Mouse (Mus musculus) embryo, embryonic 9.5 days (tissue): Measurements from ENCODE around the gene Tex264.
A peak's percentile ranks its signal among the peaks of the same experiment; 100 is the strongest.

ENCODE experiments used
- DNase-seq: peaks from one replicate; pipeline ENCODE4 v3.0.0-alpha.2; 2017; ENCODE audit errors: extremely low spot score

Tex264 gene

DNA sequence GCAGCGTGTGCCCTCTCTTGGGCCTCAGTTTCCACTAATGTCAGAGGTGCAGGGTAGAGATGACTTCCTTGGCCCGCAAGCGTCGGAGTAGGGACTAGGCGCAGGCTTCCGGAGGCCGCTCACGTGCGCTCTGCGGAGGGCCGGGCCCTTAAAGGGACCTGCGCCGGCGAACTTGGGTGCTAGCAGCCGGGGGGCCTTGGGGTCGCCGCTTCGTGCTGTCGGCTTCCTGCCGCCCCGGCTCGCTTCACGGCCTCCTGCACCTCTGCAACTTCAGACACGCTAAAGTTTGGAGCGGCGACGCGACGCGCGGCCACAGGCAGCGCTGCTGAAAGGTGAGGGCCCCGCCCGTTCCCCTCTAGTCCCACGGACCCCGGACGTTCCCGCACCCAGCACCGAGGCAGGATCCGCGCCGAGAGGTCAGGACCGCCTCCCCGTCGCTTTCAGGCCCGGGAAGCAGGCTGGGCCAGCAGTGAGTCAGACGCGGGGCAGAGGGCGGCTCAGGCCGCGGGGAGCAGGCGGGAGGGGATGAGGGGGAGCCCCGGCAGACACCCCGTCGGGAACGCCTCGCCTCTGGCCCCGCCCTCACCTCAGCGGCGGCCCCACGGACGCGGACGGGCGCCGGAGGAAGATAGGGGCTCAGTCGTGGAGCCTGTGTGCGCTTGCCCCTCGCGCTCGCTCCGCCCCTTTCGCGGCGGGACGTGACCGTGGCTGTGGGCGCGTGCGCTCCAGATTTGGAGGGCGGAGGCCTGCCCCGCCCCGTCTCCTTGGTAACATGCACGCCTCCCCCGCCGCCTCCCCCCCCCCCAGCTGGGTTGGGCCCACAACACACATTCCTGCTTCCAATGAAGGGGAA, at the start of gene Tex264:
TSS of gene Tex264 (minus strand) at position 679 of the 853 bp plus-strand sequence.
- DNase-seq: peak; percentile 83

- DNase-seq: no peak
Measured at GRCm38 (mm10) chr9:106733690-106734089, 48.0 kb upstream of the Tex264 start.

GRCm38 (mm10) chr9:106729416-106729815, 43.7 kb upstream of the Tex264 start:
- DNase-seq: no peak

DNA sequence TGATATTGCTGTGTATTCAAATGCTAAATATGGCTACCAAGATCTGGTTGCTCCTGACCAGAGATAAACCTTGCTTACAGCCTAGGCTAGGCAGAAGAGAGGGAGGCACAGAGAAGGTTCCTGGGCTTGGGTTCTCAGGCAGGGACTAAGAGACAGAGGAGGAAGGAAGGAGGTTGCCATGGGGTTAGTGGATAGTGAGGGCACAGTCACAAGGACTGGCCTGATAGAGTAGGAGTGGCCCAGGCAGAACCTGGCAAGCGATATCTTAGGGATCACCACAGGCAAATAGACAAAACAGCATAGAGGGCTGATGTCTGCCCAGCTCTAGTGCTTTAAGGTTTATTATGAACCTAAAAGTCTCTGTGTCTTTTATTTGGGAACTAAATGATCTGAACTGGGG, 41.2 kb upstream of the Tex264 start:
- DNase-seq: no peak

GRCm38 (mm10) chr9:106725435-106725834, 39.7 kb upstream of the Tex264 start:
- DNase-seq: no peak

GRCm38 (mm10) chr9:106724864-106725263, 39.1 kb upstream of the Tex264 start:
- no peak for DNase-seq

- DNase-seq: no peak
Measured at GRCm38 (mm10) chr9:106716729-106717128, 31.0 kb upstream of the Tex264 start.

DNA sequence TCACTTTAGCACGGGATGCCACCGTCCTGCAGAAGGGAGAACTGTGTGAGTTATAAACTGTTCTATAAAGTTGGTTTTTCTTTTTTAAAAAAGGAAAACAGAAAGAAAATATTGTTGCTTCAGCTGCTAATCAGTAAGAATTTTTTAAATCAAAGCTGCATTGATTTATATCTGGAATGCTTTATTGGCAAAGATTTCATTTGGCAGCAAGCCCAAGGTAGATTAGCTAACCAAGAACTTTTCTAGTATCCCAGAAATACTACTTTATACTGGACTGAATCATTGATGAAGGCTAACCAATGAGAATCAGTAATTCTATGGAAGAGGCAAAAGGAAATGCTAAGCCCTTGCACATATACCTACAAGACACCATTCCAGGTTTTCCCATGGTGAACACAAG, 30.5 kb upstream of the Tex264 start:
- no peak for DNase-seq

- no peak for DNase-seq
Measured at GRCm38 (mm10) chr9:106712470-106712869, 26.7 kb upstream of the Tex264 start.

DNA sequence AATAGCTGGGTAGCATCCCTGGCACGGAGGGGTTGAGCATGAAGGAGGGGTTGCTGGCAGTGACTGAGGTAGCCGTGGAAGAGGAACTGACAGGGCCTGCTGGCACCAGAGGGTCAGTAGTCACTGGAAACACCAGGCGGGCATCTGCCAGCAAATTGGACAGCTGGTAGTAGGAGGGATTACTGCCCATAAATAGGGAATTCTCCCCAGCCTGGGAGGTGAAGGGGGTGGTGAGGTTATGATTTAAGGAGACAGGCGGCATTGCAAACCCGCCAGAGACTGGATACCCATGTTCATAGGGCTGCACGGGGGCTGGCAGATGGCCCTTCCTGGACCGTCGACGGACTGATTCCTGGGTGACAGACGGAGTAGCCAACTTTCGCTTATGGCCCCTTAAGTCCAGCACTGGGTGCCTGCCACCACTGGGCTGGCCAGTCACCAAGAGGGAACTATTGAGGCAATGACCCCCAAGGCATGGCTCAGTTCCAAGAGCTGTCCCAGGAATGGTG, 7.3 kb upstream of the Tex264 start:
- no peak for DNase-seq

DNA sequence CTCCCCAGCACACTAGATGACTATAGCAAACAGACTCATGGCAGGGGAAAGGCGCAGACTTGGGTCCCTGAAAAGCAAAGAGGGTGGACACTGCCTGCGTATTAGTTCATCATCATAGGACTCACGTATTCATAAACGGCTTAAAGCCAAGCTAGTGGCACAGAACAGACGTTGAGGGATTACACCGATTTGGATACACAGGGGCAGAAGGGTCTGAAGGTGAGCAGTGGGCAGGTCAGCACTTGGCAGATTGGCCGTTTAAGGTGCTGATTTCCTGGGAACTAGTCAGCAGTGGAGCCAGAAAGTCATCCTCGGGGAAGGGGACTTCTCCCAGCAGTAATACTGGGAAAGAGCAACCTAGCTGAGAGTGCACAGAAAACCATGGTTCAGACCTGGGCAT, 3.1 kb upstream of the Tex264 start:
- no peak for DNase-seq

DNA sequence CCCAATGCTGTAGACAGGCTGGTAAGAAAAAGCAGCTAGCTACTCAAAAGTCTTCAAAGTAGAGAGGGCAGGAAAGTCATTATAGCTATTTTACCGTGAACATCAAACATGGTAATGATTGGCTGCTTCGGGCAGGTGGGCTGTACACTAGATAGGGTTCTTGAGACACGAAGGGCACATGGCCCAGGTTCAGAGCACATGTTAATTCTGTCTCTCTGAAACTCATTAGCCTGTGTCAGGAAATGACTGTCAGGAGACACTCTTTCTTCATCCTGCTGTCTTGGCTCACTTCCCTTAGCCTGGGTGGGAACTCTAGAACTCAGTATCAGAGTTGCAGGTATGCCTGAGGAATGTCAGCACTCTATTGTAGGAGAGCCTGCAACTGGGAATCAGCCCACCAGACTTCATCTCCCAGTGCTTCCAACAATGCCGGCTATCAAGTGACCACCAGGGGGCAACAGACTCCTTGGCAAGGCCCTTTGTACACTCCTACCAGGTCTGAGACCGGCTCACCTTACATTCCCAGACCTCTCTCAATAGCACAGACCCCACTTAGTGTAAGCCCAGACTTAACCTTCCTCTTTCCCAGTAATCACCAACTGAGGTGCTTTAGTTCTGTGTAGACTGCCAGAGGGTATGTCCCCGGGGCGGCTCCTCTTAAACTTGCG, 1.4 kb upstream of the Tex264 start:
- peak; percentile 77 for DNase-seq

DNA sequence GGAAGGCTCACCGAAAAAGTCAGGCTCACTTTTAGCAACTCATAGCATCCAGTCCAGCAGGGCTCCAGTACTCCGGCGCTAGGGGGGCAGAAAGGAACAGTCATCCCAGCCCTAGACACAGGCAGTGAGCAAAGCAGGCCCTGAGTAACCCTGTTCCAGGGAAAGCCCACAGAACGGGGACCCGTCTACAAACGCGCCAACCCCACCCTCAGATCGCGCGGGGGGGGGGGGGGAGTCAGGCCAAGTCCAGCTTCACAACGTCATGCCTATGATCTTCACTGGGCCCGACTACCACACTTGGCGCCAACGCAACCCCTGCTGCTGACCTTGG, 844 bp downstream of the Tex264 start:
- DNase-seq: no peak

GRCm38 (mm10) chr9:106684093-106684872, 1.4 kb downstream of the Tex264 start:
- no peak for DNase-seq

DNA sequence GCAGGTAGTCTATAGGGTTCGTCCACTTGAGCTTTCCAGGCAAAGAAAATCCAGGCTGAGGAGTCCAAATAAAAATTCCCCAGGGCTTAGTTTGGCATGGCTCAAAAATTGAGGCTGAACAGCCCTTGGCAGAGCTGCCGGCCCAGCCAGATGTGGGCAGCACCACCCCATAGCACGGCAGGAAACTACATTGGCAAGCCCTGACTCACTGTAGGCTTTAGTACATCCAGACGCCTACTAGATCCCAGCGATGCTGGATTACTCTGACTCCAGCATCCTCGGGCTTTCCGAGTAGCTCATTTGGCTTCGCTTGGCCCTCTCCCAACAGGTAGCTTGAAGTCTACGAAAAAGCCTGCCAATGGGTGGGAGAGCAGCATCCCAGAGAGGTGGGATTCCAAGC, 4.7 kb downstream of the Tex264 start:
- DNase-seq: no peak

GRCm38 (mm10) chr9:106678242-106678641, 7.5 kb downstream of the Tex264 start:
- no peak for DNase-seq

DNA sequence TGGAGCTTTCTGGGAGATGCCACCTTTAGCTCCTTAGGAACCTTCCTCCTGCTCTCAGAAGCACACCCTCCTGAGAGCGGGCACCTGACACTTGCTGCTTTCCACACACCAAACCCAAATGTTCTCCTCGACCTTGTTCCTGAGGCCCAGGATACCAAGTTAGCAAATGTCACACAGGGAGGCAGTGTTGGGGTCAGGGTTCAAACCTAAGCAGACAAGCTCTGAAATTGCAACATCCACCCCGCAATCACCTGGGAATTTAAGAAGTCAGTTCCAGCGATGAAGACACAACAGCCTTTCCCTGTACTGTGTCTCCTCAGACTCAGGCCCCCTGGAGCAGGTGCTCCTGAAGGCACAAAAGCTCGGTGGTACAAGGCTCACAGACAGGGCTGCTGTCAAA, 8.0 kb downstream of the Tex264 start:
- no peak for DNase-seq

GRCm38 (mm10) chr9:106676571-106676970, 9.2 kb downstream of the Tex264 start:
- DNase-seq: no peak

DNA sequence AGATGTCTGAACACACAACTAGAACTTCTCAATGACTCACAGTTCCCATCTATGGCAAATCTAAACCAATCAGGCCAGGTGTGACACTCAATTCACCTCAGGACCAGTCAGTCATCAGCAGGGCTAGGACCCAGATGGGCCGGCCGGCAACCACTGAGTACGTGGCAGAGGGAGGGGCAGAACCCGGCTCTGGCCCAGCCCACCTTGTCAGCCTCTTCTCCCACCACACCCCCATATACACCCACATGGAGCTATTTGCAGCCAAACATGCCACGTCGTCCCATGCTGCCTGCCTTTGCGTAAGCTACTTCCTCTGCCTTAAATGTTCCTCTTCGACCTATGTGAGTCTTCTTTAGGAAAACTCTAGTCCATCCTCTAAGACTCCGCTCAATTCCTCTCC, 9.8 kb downstream of the Tex264 start:
- no peak for DNase-seq

GRCm38 (mm10) chr9:106675480-106675879, 10.2 kb downstream of the Tex264 start:
- peak; percentile 83 for DNase-seq

- no peak for DNase-seq
Measured at GRCm38 (mm10) chr9:106673860-106674259, 11.9 kb downstream of the Tex264 start.

GRCm38 (mm10) chr9:106664856-106665255, 20.9 kb downstream of the Tex264 start:
- no peak for DNase-seq
